Mouse (Mus musculus) small intestine, adult 2 months (tissue): ENCODE measurements around the gene Adprm.

Source experiments
- CTCF ChIP-seq: fragments of 200-500 bp; IDR thresholded peaks from 2 replicates; pipeline ENCODE4 v1.5.1; 2012; ENCODE audit warnings: low read depth, mild to moderate bottlenecking, control low read depth, inconsistent platforms, low read length, moderate library complexity, mixed read lengths; ENCODE audit not compliant: insufficient replicate concordance, insufficient read length; ENCODE audit errors: extremely low read depth
- POLR2A ChIP-seq: fragments of 200-500 bp; IDR thresholded peaks from 2 replicates; pipeline ENCODE4 v1.6.1; 2012; ENCODE audit warnings: low read depth, mild to moderate bottlenecking, control low read depth, inconsistent platforms, low read length, moderate library complexity

DNA sequence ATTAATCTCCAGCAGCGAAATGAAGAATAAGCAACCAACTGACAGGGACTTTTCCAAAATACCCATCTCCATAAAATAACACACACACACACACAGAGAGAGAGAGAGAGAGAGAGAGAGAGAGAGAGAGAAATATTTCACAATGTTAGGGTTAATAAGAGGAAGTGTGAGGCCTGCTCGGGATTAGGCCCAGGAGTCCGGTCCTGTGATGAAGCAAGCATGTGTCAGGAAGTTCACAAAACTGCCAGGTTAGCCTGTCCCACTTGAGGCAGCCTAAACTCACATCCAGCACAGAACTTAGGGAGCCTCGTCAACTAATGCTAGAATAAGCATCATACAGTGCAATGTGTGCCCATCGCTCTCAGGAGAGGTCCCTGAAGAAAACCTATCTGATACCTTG is 5.2 kb downstream of the Adprm start:
- TF ChIP-seq POLR2A: no peak
- no peak for TF ChIP-seq CTCF
